Mouse (Mus musculus) ES-E14 (cell line): ENCODE data around the gene Cyp2j9.

Source experiments
- CHD2 ChIP-seq: IDR thresholded peaks from 2 replicates; pipeline ENCODE4 v1.6.1; 2014; ENCODE audit warnings: mild to moderate bottlenecking, low read depth, low read length, inconsistent platforms
- HCFC1 ChIP-seq: IDR thresholded peaks from 2 replicates; pipeline ENCODE4 v1.6.1; 2012; ENCODE audit warnings: low read length, inconsistent platforms, borderline replicate concordance; ENCODE audit not compliant: insufficient read depth
- ZC3H11A ChIP-seq: IDR thresholded peaks from 2 replicates; pipeline ENCODE4 v1.6.1; 2012; ENCODE audit warnings: low read depth, mild to moderate bottlenecking, inconsistent platforms, low read length, borderline replicate concordance

GRCm38 (mm10) chr4:96622474-96622873 is 31.1 kb upstream of the Cyp2j9 start:
- TF ChIP-seq HCFC1 (no peak), ZC3H11A (no peak), CHD2 (no peak)
